Mouse (Mus musculus): ENCODE data around the gene Eif2b1. TPM values are rescaled to one million over a fixed set of nuclear protein-coding genes. Genes with fewer than 3 reads are reported as not detected.
A peak's percentile ranks its signal among the peaks of the same experiment; 100 is the strongest.
"Not testable (repeated sequence)": the region's sequence is repeated elsewhere in the genome, so short reads cannot be mapped to it uniquely, and the experiment has no call there.

Eif2b1 gene
- polyA plus RNA-seq, 1 experiment from 2014 or later = 67.6 TPM

- no peak overlapping the region for H3K27ac ChIP-seq (replicated peaks)
- WGBS = 94% methylated on average over 3 of the region's 3 CpGs
- no peaks in the 10 kb centered on the region for H3K4me1 ChIP-seq (replicated peaks)
- peaks cover 85% of the 10 kb centered on the region for H3K36me3 ChIP-seq
- H3K27me3 ChIP-seq = no peaks in the 10 kb centered on the region
- no peak overlapping the region for H3K4me2 ChIP-seq
- no peak overlapping the region for H3K4me3 ChIP-seq
- no peak overlapping the region for H3K9ac ChIP-seq
- no peak for ATAC-seq (ENCODE audit: low read depth)
- H3K9me3 ChIP-seq = no peaks in the 10 kb centered on the region
Observed at GRCm38 (mm10) chr5:124592768-124593167, 13.8 kb upstream of the Eif2b1 start.

- WGBS = 91% methylated on average over 5 of the region's 5 CpGs
- Histone ChIP-seq H3K9me3 (no peaks in the 10 kb centered on the region), H3K4me3 (no peak overlapping the region), H3K27me3 (no peaks in the 10 kb centered on the region), H3K36me3 (peaks cover 52% of the 10 kb centered on the region), H3K4me1 (replicated peaks) (peaks cover 31% of the 10 kb centered on the region), H3K27ac (replicated peaks) (no peak overlapping the region), H3K4me2 (no peak overlapping the region), H3K9ac (no peak overlapping the region)
- ATAC-seq (ENCODE audit: low read depth) = no peak
Observed at GRCm38 (mm10) chr5:124582515-124582914, 3.6 kb upstream of the Eif2b1 start.

- WGBS = 96% methylated on average over 7 of the region's 7 CpGs
- H3K9me3 ChIP-seq = no peaks in the 10 kb centered on the region
- no peak overlapping the region for H3K27ac ChIP-seq (replicated peaks)
- peaks cover 71% of the 10 kb centered on the region for H3K36me3 ChIP-seq
- no peaks in the 10 kb centered on the region for H3K27me3 ChIP-seq
- H3K4me1 ChIP-seq (replicated peaks) = peaks cover 24% of the 10 kb centered on the region
- ATAC-seq (ENCODE audit: low read depth) = no peak
- H3K4me3 ChIP-seq = no peak overlapping the region
- H3K9ac ChIP-seq = no peak overlapping the region
- H3K4me2 ChIP-seq = no peak overlapping the region
Observed at GRCm38 (mm10) chr5:124575467-124575866, 3.5 kb downstream of the Eif2b1 start.

- H3K27ac ChIP-seq (replicated peaks) = no peak overlapping the region
- no peak overlapping the region for H3K9ac ChIP-seq
- no peak overlapping the region for H3K4me3 ChIP-seq
- 86% methylated on average over 12 of the region's 12 CpGs for WGBS
- H3K4me1 ChIP-seq (replicated peaks) = no peaks in the 10 kb centered on the region
- peaks cover 99% of the 10 kb centered on the region for H3K36me3 ChIP-seq
- no peaks in the 10 kb centered on the region for H3K27me3 ChIP-seq
- no peak for ATAC-seq (ENCODE audit: low read depth)
- H3K9me3 ChIP-seq = no peaks in the 10 kb centered on the region
- no peak overlapping the region for H3K4me2 ChIP-seq
Observed at GRCm38 (mm10) chr5:124571068-124571467, 7.9 kb downstream of the Eif2b1 start.

- Histone ChIP-seq H3K4me3 (no peak overlapping the region), H3K27ac (replicated peaks) (no peak overlapping the region), H3K9me3 (no peaks in the 10 kb centered on the region), H3K4me2 (no peak overlapping the region), H3K36me3 (peaks cover 58% of the 10 kb centered on the region), H3K27me3 (no peaks in the 10 kb centered on the region), H3K4me1 (replicated peaks) (peaks cover 21% of the 10 kb centered on the region), H3K9ac (no peak overlapping the region)
- no peak for ATAC-seq (ENCODE audit: low read depth)
- 85% methylated on average over 1 of the region's 1 CpGs for WGBS
Observed at GRCm38 (mm10) chr5:124555145-124555544, 23.8 kb downstream of the Eif2b1 start.

- Histone ChIP-seq H3K4me3 (peak overlapping the region; percentile 90), H3K27ac (replicated peaks) (no peak overlapping the region), H3K36me3 (peaks cover 46% of the 10 kb centered on the region), H3K9ac (peak overlapping the region; percentile 84), H3K9me3 (no peaks in the 10 kb centered on the region), H3K4me1 (replicated peaks) (peaks cover 21% of the 10 kb centered on the region), H3K27me3 (no peaks in the 10 kb centered on the region), H3K4me2 (peak overlapping the region; percentile 72)
- 78% methylated on average over 6 of the region's 6 CpGs for WGBS
- ATAC-seq (ENCODE audit: low read depth) = no peak
Observed at GRCm38 (mm10) chr5:124553607-124554006, 25.3 kb downstream of the Eif2b1 start.

GRCm38 (mm10) chr5:124552558-124553307, 26.2 kb downstream of the Eif2b1 start, which contains the start of gene Ddx55:
Ddx55 (plus strand) TSS chr5:124552864.
- peak; percentile 82 for ATAC-seq (ENCODE audit: low read depth)
- Histone ChIP-seq H3K9ac (peak within 1 kb of the TSS; percentile 84), H3K9me3 (no peaks in the 10 kb centered on the region), H3K4me1 (replicated peaks) (peaks cover 21% of the 10 kb centered on the region), H3K4me3 (peak within 1 kb of the TSS; percentile 90), H3K4me2 (peak within 1 kb of the TSS; percentile 72), H3K27me3 (no peaks in the 10 kb centered on the region), H3K36me3 (peaks cover 46% of the 10 kb centered on the region), H3K27ac (replicated peaks) (peak within 1 kb of the TSS; percentile 87)
- WGBS = under 1% methylated on average over 66 of the region's 66 CpGs

GRCm38 (mm10) chr5:124552094-124552472, 26.8 kb downstream of the Eif2b1 start:
- H3K4me3 ChIP-seq = peak overlapping the region; percentile 90
- no peaks in the 10 kb centered on the region for H3K9me3 ChIP-seq
- 13% methylated on average over 9 of the region's 9 CpGs for WGBS
- H3K9ac ChIP-seq = peak overlapping the region; percentile 84
- peak overlapping the region; percentile 87 for H3K27ac ChIP-seq (replicated peaks)
- ATAC-seq (ENCODE audit: low read depth) = peak; percentile 5; the same call in 1 of the 2 replicates
- peaks cover 21% of the 10 kb centered on the region for H3K4me1 ChIP-seq (replicated peaks)
- peak overlapping the region; percentile 72 for H3K4me2 ChIP-seq
- H3K36me3 ChIP-seq = peaks cover 47% of the 10 kb centered on the region
- H3K27me3 ChIP-seq = no peaks in the 10 kb centered on the region

- peak overlapping the region; percentile 72 for H3K4me2 ChIP-seq
- H3K4me3 ChIP-seq = peak overlapping the region; percentile 90
- WGBS = 37% methylated on average over 5 of the region's 5 CpGs
- H3K4me1 ChIP-seq (replicated peaks) = peaks cover 21% of the 10 kb centered on the region
- H3K27me3 ChIP-seq; ATAC-seq (ENCODE audit: low read depth); H3K9me3 ChIP-seq: not testable (repeated sequence)
- H3K27ac ChIP-seq (replicated peaks) = peak overlapping the region; percentile 87; the same call in 1 of the 2 replicates
- peak overlapping the region; percentile 84 for H3K9ac ChIP-seq
- peaks cover 47% of the 10 kb centered on the region for H3K36me3 ChIP-seq
Observed at GRCm38 (mm10) chr5:124551349-124552093, 27.4 kb downstream of the Eif2b1 start.

- H3K27me3 ChIP-seq; H3K9ac ChIP-seq; H3K4me2 ChIP-seq; ATAC-seq (ENCODE audit: low read depth); H3K9me3 ChIP-seq; H3K4me3 ChIP-seq; H3K27ac ChIP-seq (replicated peaks): not testable (repeated sequence)
- WGBS = 95% methylated on average over 3 of the region's 4 CpGs
- Histone ChIP-seq H3K4me1 (replicated peaks) (peaks cover 21% of the 10 kb centered on the region), H3K36me3 (peaks cover 47% of the 10 kb centered on the region)
Observed at GRCm38 (mm10) chr5:124550737-124551136, 28.2 kb downstream of the Eif2b1 start.

- 17% methylated on average over 8 of the region's 8 CpGs for WGBS
- Histone ChIP-seq H3K4me2 (peak overlapping the region; percentile 84), H3K9me3 (no peaks in the 10 kb centered on the region), H3K4me3 (peak overlapping the region; percentile 87), H3K27ac (replicated peaks) (peak overlapping the region; percentile 86; the same call in 1 of the 2 replicates), H3K9ac (peak overlapping the region; percentile 88), H3K4me1 (replicated peaks) (peaks cover 19% of the 10 kb centered on the region), H3K36me3 (peaks cover 35% of the 10 kb centered on the region), H3K27me3 (no peaks in the 10 kb centered on the region)
- no peak for ATAC-seq (ENCODE audit: low read depth)
Observed at GRCm38 (mm10) chr5:124541602-124541973, 37.3 kb downstream of the Eif2b1 start.

GRCm38 (mm10) chr5:124540905-124541601, 37.9 kb downstream of the Eif2b1 start:
- Histone ChIP-seq H3K27me3 (no peaks in the 10 kb centered on the region), H3K36me3 (peaks cover 30% of the 10 kb centered on the region), H3K4me1 (replicated peaks) (peaks cover 21% of the 10 kb centered on the region), H3K4me3 (peak overlapping the region; percentile 87), H3K27ac (replicated peaks) (peak overlapping the region; percentile 86), H3K9me3 (no peaks in the 10 kb centered on the region), H3K9ac (peak overlapping the region; percentile 88), H3K4me2 (peak overlapping the region; percentile 84)
- ATAC-seq (ENCODE audit: low read depth) = peak; percentile 78
- under 1% methylated on average over 81 of the region's 89 CpGs for WGBS
